Mouse (Mus musculus) heart, postnatal 0 days (tissue): Measurements from ENCODE around the gene Gpr18. TPM values are rescaled to one million over a fixed set of nuclear protein-coding genes. Genes with fewer than 3 reads are reported as not detected.
"Not testable (repeated sequence)": the region's sequence is repeated elsewhere in the genome, so short reads cannot be mapped to it uniquely, and the experiment has no call there.

Experiments used
- ATAC-seq: fragments of 200-750 bp; cut with Nextera tagmentation; 2 replicates; pipeline ENCODE4 v1.8.0; 2017; ENCODE audit warnings: low read depth, moderate number of reproducible peaks, moderate library complexity; ENCODE audit not compliant: insufficient read depth
- DNase-seq: peaks from one replicate; pipeline ENCODE4 v3.0.0-alpha.2; 2016; ENCODE audit warnings: low spot score
- H3K27ac ChIP-seq: fragments of 300-500 bp; sonication (generic); 2 replicates; pipeline ENCODE4 v1.5.1; 2014; ENCODE audit warnings: low read depth, mild to moderate bottlenecking
- H3K27me3 ChIP-seq: fragments of 300-500 bp; sonication (generic); 2 replicates; pipeline ENCODE4 v1.6.1; 2014; ENCODE audit warnings: low read length, mixed read lengths; ENCODE audit not compliant: control insufficient read depth, insufficient read depth
- H3K36me3 ChIP-seq: fragments of 300-500 bp; sonication (generic); replicated peaks from 2 replicates; pipeline ENCODE4 v1.6.1; 2014; ENCODE audit warnings: low read length, mixed read lengths; ENCODE audit not compliant: control insufficient read depth, insufficient read depth
- H3K4me1 ChIP-seq: fragments of 300-500 bp; sonication (generic); 2 replicates; pipeline ENCODE4 v1.6.1; 2014; ENCODE audit warnings: antibody characterized with exemption; ENCODE audit not compliant: control insufficient read depth, insufficient read depth
- H3K4me2 ChIP-seq: fragments of 300-500 bp; sonication (generic); 2 replicates; pipeline ENCODE4 v1.6.1; 2014; ENCODE audit warnings: low read depth, mild to moderate bottlenecking, low read length, moderate library complexity
- H3K4me3 ChIP-seq: fragments of 300-500 bp; sonication (generic); 2 replicates; pipeline ENCODE4 v1.5.1; 2014; ENCODE audit warnings: low read depth, low read length
- H3K9ac ChIP-seq: fragments of 300-500 bp; sonication (generic); replicated peaks from 2 replicates; pipeline ENCODE4 v1.6.1; 2014; ENCODE audit warnings: low read depth, low read length, mixed read lengths
- H3K9me3 ChIP-seq: fragments of 300-500 bp; sonication (generic); replicated peaks from 2 replicates; pipeline ENCODE4 v1.6.1; 2016; ENCODE audit warnings: low read length; ENCODE audit not compliant: control insufficient read depth
- CTCF ChIP-seq: IDR thresholded peaks from 2 replicates; pipeline ENCODE4 v1.5.1; 2016; ENCODE audit warnings: antibody characterized with exemption, control low read depth, low read depth
- EP300 ChIP-seq: IDR thresholded peaks from 2 replicates; pipeline ENCODE4 v1.6.1; 2016; ENCODE audit warnings: antibody characterized with exemption, low read depth
- WGBS: fragments of 180-500 bp; shearing (Covaris S2); extraction: QIAGEN DNeasy Blood & Tissue Kit; methylation state at CpG from one replicate; pipeline ENCODE4 v1.1.7; 2014; 5-methylcytosine and 5-hydroxymethylcytosine counted together
- polyA plus RNA-seq: library from polyadenylated mRNA; unstranded; fragments of >200 nt; fragmentation: Nextera tagmentation; extraction: Ambion mirVana; gene quantifications from 2 replicates; pipeline ENCODE4 v1.2.1, GENCODE M21; 2015
- total RNA-seq: library from RNA; depleted of rRNA; stranded (reverse); fragments of >200 nt; gene quantifications from 2 replicates; pipeline ENCODE4 v1.2.3, GENCODE M21; 2014; ENCODE audit warnings: low replicate concordance

Gene Gpr18
- total and polyA plus RNA-seq, 2 experiments from 2014 or later, result 0.07 TPM; not detected in 1

GRCm38 (mm10) chr14:121876860-121877259 lies 38.7 kb downstream of the Gpr18 start:
- no peak for DNase-seq
- H3K4me2 ChIP-seq, result no peak overlapping the region
- H3K9me3 ChIP-seq, result no peaks in the 10 kb centered on the region
- ATAC-seq, result no peak
- TF ChIP-seq CTCF, result no peak
- TF ChIP-seq EP300, result no peak
- H3K27ac ChIP-seq, result no peak overlapping the region
- H3K4me1 ChIP-seq, result no peaks in the 10 kb centered on the region
- no peaks in the 10 kb centered on the region for H3K27me3 ChIP-seq
- H3K9ac ChIP-seq, result no peak overlapping the region
- no peaks in the 10 kb centered on the region for H3K36me3 ChIP-seq
- no peak overlapping the region for H3K4me3 ChIP-seq
- WGBS, result 77% methylated on average over 2 of the region's 2 CpGs

- H3K27ac ChIP-seq, ATAC-seq: not testable (repeated sequence)
- 61% methylated on average over 2 of the region's 2 CpGs for WGBS
These were observed 39.4 kb downstream of the Gpr18 start for GRCm38 (mm10) chr14:121876190-121876589.

GRCm38 (mm10) chr14:121873646-121874045 lies 41.9 kb downstream of the Gpr18 start:
- no peak overlapping the region for H3K9ac ChIP-seq
- no peak overlapping the region for H3K4me3 ChIP-seq
- WGBS, result 54% methylated on average over 4 of the region's 4 CpGs
- H3K9me3 ChIP-seq, result no peaks in the 10 kb centered on the region
- no peaks in the 10 kb centered on the region for H3K27me3 ChIP-seq
- no peak overlapping the region for H3K27ac ChIP-seq
- no peak for DNase-seq
- ATAC-seq, result no peak
- no peak overlapping the region for H3K4me2 ChIP-seq
- no peaks in the 10 kb centered on the region for H3K36me3 ChIP-seq
- H3K4me1 ChIP-seq, result no peaks in the 10 kb centered on the region
- TF ChIP-seq CTCF (no peak), EP300 (no peak)

More at GRCm38 (mm10) chr14:121876190-121876589, 39.4 kb downstream of the Gpr18 start:
- not testable (repeated sequence) for H3K9ac ChIP-seq, H3K36me3 ChIP-seq, DNase-seq, H3K4me1 ChIP-seq, H3K4me2 ChIP-seq, H3K4me3 ChIP-seq, H3K27me3 ChIP-seq, H3K9me3 ChIP-seq

GRCm38 (mm10) chr14:121873172-121873571 lies 42.4 kb downstream of the Gpr18 start:
- no peaks in the 10 kb centered on the region for H3K36me3 ChIP-seq
- H3K4me3 ChIP-seq, result no peak overlapping the region
- H3K4me1 ChIP-seq, result no peaks in the 10 kb centered on the region
- WGBS, result 55% methylated on average over 2 of the region's 2 CpGs
- ATAC-seq (no peak), DNase-seq (no peak)
- H3K9ac ChIP-seq, result no peak overlapping the region
- H3K27me3 ChIP-seq, result no peaks in the 10 kb centered on the region
- H3K9me3 ChIP-seq, result no peaks in the 10 kb centered on the region
- no peak overlapping the region for H3K4me2 ChIP-seq
- TF ChIP-seq EP300, result no peak
- no peak for TF ChIP-seq CTCF
- H3K27ac ChIP-seq, result no peak overlapping the region

- WGBS, result 70% methylated on average over 1 of the region's 1 CpGs
- ATAC-seq, result no peak
- TF ChIP-seq EP300 (no peak), CTCF (no peak)
- Histone ChIP-seq H3K36me3 (no peaks in the 10 kb centered on the region), H3K4me3 (no peak overlapping the region), H3K9me3 (no peaks in the 10 kb centered on the region), H3K27ac (no peak overlapping the region), H3K9ac (no peak overlapping the region), H3K27me3 (no peaks in the 10 kb centered on the region), H3K4me2 (no peak overlapping the region), H3K4me1 (no peaks in the 10 kb centered on the region)
- no peak for DNase-seq
These were observed 42.8 kb downstream of the Gpr18 start for GRCm38 (mm10) chr14:121872760-121873159.

- ATAC-seq (no peak), DNase-seq (no peak)
- Histone ChIP-seq H3K4me1 (no peaks in the 10 kb centered on the region), H3K27ac (0 out of 2 replicates have a peak overlapping the region, but pooled peaks have one; percentile 25), H3K4me3 (no peak overlapping the region), H3K9ac (no peak overlapping the region), H3K9me3 (no peaks in the 10 kb centered on the region), H3K4me2 (no peak overlapping the region), H3K27me3 (no peaks in the 10 kb centered on the region), H3K36me3 (no peaks in the 10 kb centered on the region)
- TF ChIP-seq CTCF, result no peak
- no peak for TF ChIP-seq EP300
- WGBS, result 35% methylated on average over 1 of the region's 1 CpGs
These were observed 46.5 kb downstream of the Gpr18 start for GRCm38 (mm10) chr14:121869111-121869510.
